Mouse (Mus musculus): ENCODE measurements around the gene 9330159F19Rik. TPM values are rescaled to one million over a fixed set of nuclear protein-coding genes. Genes with fewer than 3 reads are reported as not detected.

9330159F19Rik gene
- 2.4 and 2.5 TPM in 2 replicates for total RNA-seq (2012; rRNA removed)

DNA sequence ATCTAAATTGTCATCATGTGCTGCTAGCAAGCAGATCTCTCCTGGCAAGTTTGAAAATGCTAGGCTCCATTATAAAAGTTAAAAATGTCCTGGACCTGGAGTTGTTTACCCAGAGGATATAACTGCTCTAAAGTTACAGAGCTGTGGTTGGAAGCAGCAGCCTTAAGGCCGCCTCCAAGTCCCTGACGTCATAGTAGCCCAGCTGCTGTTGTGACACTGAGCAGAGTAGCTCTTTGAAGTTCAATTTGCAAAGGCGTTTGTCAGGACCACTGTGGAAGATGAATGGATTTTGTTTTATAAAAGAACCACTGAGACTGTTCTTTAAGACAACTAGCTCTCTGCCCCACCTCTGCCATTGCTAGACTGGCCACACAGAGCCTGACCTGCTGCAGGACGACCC is at the start of gene 9330159F19Rik:
TSS of gene 9330159F19Rik (plus strand) at position 154 of the 400 bp plus-strand sequence.
- TF ChIP-seq CHD2 (IDR thresholded peaks at IDR 0.05; ENCODE audit: low read depth, low read length) = no peak
- no peak for TF ChIP-seq MAFK (IDR thresholded peaks at IDR 0.05; ENCODE audit: insufficient read depth, low read depth, low read length)
- TF ChIP-seq HCFC1 (IDR thresholded peaks at IDR 0.05; ENCODE audit: borderline replicate concordance, insufficient read depth, low read length) = no peak
- TF ChIP-seq ZC3H11A (IDR thresholded peaks at IDR 0.05; ENCODE audit: borderline replicate concordance, low read depth, low read length) = no peak
- no peak for TF ChIP-seq ZNF384 (IDR thresholded peaks at IDR 0.05; ENCODE audit: low read depth, low read length)
- no peak within 1 kb of the TSS for H3K27ac ChIP-seq (ENCODE audit: insufficient read depth, low read depth, low read length, poor library complexity, severe bottlenecking)
- no peaks in the 10 kb centered on the region for H3K36me3 ChIP-seq (ENCODE audit: control insufficient read depth, insufficient read depth, low read length, poor library complexity, severe bottlenecking)
- H3K4me3 ChIP-seq (ENCODE audit: insufficient read depth in 1 of 2, low read depth in 1 of 2, low read length in 2 of 2, poor library complexity in 1 of 2, severe bottlenecking in 1 of 2) = no peak within 1 kb of the TSS
- H3K9ac ChIP-seq (ENCODE audit: insufficient read depth, low read depth, low read length, poor library complexity, severe bottlenecking) = no peak within 1 kb of the TSS
- no peak for DNase-seq (ENCODE audit: low read depth, low spot score)
- in situ Hi-C loops (cut with MboI; ENCODE audit: low sequenced_read_pairs in 2 of 2, unreplicated experiment in 2 of 2) = no loop called here
- no peaks in the 10 kb centered on the region for H3K4me1 ChIP-seq (ENCODE audit: control insufficient read depth in 2 of 2, insufficient read depth in 2 of 2, low read length in 2 of 2, poor library complexity in 1 of 2)
- H3K9me3 ChIP-seq (ENCODE audit: control insufficient read depth, insufficient read depth, low read depth, low read length) = no peaks in the 10 kb centered on the region

DNA sequence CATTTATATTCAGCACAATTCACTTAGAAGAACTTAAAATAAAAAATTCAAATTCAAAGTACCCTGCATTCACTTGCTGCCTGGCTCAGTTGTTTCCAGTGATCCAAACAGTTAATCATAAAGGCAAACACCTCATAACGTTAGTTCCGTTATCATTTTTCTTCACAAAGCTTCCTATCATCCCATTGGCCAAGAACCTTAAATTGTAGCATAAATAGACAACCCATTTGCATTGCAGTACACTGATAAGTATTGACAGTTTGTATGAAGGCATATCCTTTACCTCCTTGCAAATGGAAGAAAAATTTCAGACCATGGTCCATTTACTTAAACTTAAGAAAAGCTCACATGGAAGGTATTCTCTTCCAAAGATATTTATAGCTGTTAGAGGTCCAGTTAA is 49.7 kb upstream of the 9330159F19Rik start:
- TF ChIP-seq ZC3H11A (IDR thresholded peaks at IDR 0.05; ENCODE audit: borderline replicate concordance, low read depth, low read length) (no peak), MAFK (IDR thresholded peaks at IDR 0.05; ENCODE audit: insufficient read depth, low read depth, low read length) (no peak), ZNF384 (IDR thresholded peaks at IDR 0.05; ENCODE audit: low read depth, low read length) (no peak), HCFC1 (IDR thresholded peaks at IDR 0.05; ENCODE audit: borderline replicate concordance, insufficient read depth, low read length) (no peak), CHD2 (IDR thresholded peaks at IDR 0.05; ENCODE audit: low read depth, low read length) (no peak)
- no peak overlapping the region for H3K27ac ChIP-seq (ENCODE audit: insufficient read depth, low read depth, low read length, poor library complexity, severe bottlenecking)
- no peaks in the 10 kb centered on the region for H3K36me3 ChIP-seq (ENCODE audit: control insufficient read depth, insufficient read depth, low read length, poor library complexity, severe bottlenecking)

DNA sequence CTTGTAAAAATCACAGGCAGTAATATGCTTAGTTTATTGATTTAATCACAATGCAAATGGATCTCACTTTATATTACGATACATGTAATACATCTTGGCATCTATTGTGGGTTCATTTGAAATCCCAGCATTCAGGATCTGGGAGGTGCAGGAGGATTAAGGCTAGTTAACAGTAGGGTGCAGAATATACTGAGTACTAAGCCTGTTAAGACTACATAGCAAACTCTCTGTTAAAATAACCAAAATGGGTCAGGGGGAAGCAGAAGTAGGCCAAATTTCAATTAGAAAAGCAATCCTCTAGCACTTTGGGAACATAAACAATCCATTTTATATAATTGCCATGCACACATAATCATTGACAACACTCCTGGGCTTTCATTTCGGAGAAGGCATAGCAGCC is 37.6 kb upstream of the 9330159F19Rik start:
- in situ Hi-C loops (cut with MboI; ENCODE audit: low sequenced_read_pairs in 2 of 2, unreplicated experiment in 2 of 2) = no loop called here

More for the DNA sequence above, 49.7 kb upstream of the 9330159F19Rik start:
- DNase-seq (ENCODE audit: low read depth, low spot score) = no peak
- H3K9ac ChIP-seq (ENCODE audit: insufficient read depth, low read depth, low read length, poor library complexity, severe bottlenecking) = no peak overlapping the region
- in situ Hi-C loops (cut with MboI; ENCODE audit: low sequenced_read_pairs in 2 of 2, unreplicated experiment in 2 of 2) = no loop called here
- H3K9me3 ChIP-seq (ENCODE audit: control insufficient read depth, insufficient read depth, low read depth, low read length) = no peaks in the 10 kb centered on the region
- no peak overlapping the region for H3K4me3 ChIP-seq (ENCODE audit: insufficient read depth in 1 of 2, low read depth in 1 of 2, low read length in 2 of 2, poor library complexity in 1 of 2, severe bottlenecking in 1 of 2)
- H3K4me1 ChIP-seq (ENCODE audit: control insufficient read depth in 2 of 2, insufficient read depth in 2 of 2, low read length in 2 of 2, poor library complexity in 1 of 2) = no peaks in the 10 kb centered on the region

DNA sequence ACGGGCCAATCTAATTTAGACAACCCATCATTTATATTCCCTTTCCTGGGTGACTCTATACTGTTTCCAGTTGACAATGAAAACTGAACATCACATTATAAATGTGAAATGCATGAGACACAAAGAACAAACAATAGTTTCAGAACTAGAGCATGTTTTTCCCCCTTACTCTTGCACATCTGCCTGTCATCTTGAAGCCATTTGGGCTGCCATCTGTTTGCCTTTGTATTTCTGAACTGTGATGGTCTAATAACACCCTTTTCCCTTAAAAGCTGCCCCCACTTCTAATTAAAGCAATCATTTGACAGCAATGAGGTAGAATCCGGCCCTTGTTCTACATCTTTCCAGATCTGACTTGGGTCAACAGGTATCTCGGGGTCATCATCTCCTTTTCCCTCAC is 35.8 kb upstream of the 9330159F19Rik start:
- no peak overlapping the region for H3K27ac ChIP-seq (ENCODE audit: insufficient read depth, low read depth, low read length, poor library complexity, severe bottlenecking)
- H3K4me1 ChIP-seq (ENCODE audit: control insufficient read depth in 2 of 2, insufficient read depth in 2 of 2, low read length in 2 of 2, poor library complexity in 1 of 2) = no peaks in the 10 kb centered on the region
- no peak for DNase-seq (ENCODE audit: low read depth, low spot score)
- no peak overlapping the region for H3K4me3 ChIP-seq (ENCODE audit: insufficient read depth in 1 of 2, low read depth in 1 of 2, low read length in 2 of 2, poor library complexity in 1 of 2, severe bottlenecking in 1 of 2)
- in situ Hi-C loops (cut with MboI; ENCODE audit: low sequenced_read_pairs in 2 of 2, unreplicated experiment in 2 of 2) = no loop called here
- no peaks in the 10 kb centered on the region; the same call in 1 of the 2 replicates for H3K36me3 ChIP-seq (ENCODE audit: control insufficient read depth, insufficient read depth, low read length, poor library complexity, severe bottlenecking)
- H3K9me3 ChIP-seq (ENCODE audit: control insufficient read depth, insufficient read depth, low read depth, low read length) = no peaks in the 10 kb centered on the region
- TF ChIP-seq CHD2 (IDR thresholded peaks at IDR 0.05; ENCODE audit: low read depth, low read length) (no peak), ZNF384 (IDR thresholded peaks at IDR 0.05; ENCODE audit: low read depth, low read length) (no peak), HCFC1 (IDR thresholded peaks at IDR 0.05; ENCODE audit: borderline replicate concordance, insufficient read depth, low read length) (no peak), ZC3H11A (IDR thresholded peaks at IDR 0.05; ENCODE audit: borderline replicate concordance, low read depth, low read length) (no peak)
- no peak overlapping the region for H3K9ac ChIP-seq (ENCODE audit: insufficient read depth, low read depth, low read length, poor library complexity, severe bottlenecking)

More for the DNA sequence above, 37.6 kb upstream of the 9330159F19Rik start:
- H3K36me3 ChIP-seq (ENCODE audit: control insufficient read depth, insufficient read depth, low read length, poor library complexity, severe bottlenecking) = no peaks in the 10 kb centered on the region; the same call in 1 of the 2 replicates
- no peaks in the 10 kb centered on the region for H3K9me3 ChIP-seq (ENCODE audit: control insufficient read depth, insufficient read depth, low read depth, low read length)
- no peaks in the 10 kb centered on the region for H3K4me1 ChIP-seq (ENCODE audit: control insufficient read depth in 2 of 2, insufficient read depth in 2 of 2, low read length in 2 of 2, poor library complexity in 1 of 2)
- no peak for DNase-seq (ENCODE audit: low read depth, low spot score)
- no peak overlapping the region for H3K9ac ChIP-seq (ENCODE audit: insufficient read depth, low read depth, low read length, poor library complexity, severe bottlenecking)
- H3K27ac ChIP-seq (ENCODE audit: insufficient read depth, low read depth, low read length, poor library complexity, severe bottlenecking) = no peak overlapping the region
- TF ChIP-seq ZNF384 (IDR thresholded peaks at IDR 0.05; ENCODE audit: low read depth, low read length) = no peak
- TF ChIP-seq MAFK (IDR thresholded peaks at IDR 0.05; ENCODE audit: insufficient read depth, low read depth, low read length) = no peak
- no peak for TF ChIP-seq CHD2 (IDR thresholded peaks at IDR 0.05; ENCODE audit: low read depth, low read length)
- no peak for TF ChIP-seq ZC3H11A (IDR thresholded peaks at IDR 0.05; ENCODE audit: borderline replicate concordance, low read depth, low read length)
- TF ChIP-seq HCFC1 (IDR thresholded peaks at IDR 0.05; ENCODE audit: borderline replicate concordance, insufficient read depth, low read length) = no peak
- H3K4me3 ChIP-seq (ENCODE audit: insufficient read depth in 1 of 2, low read depth in 1 of 2, low read length in 2 of 2, poor library complexity in 1 of 2, severe bottlenecking in 1 of 2) = no peak overlapping the region

DNA sequence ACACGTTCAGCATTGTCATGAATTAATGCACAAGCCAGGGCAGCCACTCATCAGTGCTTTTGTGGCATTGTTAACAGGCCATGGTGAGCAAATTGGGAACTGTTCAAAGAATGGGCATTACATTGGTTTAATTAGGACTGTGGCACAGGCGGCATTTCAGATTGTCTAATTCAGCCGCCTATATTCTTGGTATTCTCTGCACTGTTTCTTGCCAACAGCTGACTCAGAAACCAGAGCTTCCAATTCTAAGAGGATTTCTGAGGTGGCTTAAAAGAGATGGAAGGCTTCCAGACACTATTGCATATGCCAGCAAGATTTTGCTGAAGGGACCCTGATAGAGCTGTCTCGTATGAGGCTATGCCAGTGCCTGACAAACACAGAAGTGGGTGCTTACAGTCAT is 34.5 kb upstream of the 9330159F19Rik start:
- Histone ChIP-seq H3K9ac (ENCODE audit: insufficient read depth, low read depth, low read length, poor library complexity, severe bottlenecking) (no peak overlapping the region), H3K4me1 (ENCODE audit: control insufficient read depth in 2 of 2, insufficient read depth in 2 of 2, low read length in 2 of 2, poor library complexity in 1 of 2) (no peaks in the 10 kb centered on the region), H3K4me3 (ENCODE audit: insufficient read depth in 1 of 2, low read depth in 1 of 2, low read length in 2 of 2, poor library complexity in 1 of 2, severe bottlenecking in 1 of 2) (no peak overlapping the region), H3K36me3 (ENCODE audit: control insufficient read depth, insufficient read depth, low read length, poor library complexity, severe bottlenecking) (no peaks in the 10 kb centered on the region; the same call in 1 of the 2 replicates), H3K27ac (ENCODE audit: insufficient read depth, low read depth, low read length, poor library complexity, severe bottlenecking) (no peak overlapping the region), H3K9me3 (ENCODE audit: control insufficient read depth, insufficient read depth, low read depth, low read length) (no peaks in the 10 kb centered on the region)
- in situ Hi-C loops (cut with MboI; ENCODE audit: low sequenced_read_pairs in 2 of 2, unreplicated experiment in 2 of 2) = no loop called here
- DNase-seq (ENCODE audit: low read depth, low spot score) = no peak
- TF ChIP-seq MAFK (IDR thresholded peaks at IDR 0.05; ENCODE audit: insufficient read depth, low read depth, low read length) = no peak
- no peak for TF ChIP-seq ZNF384 (IDR thresholded peaks at IDR 0.05; ENCODE audit: low read depth, low read length)
- no peak for TF ChIP-seq ZC3H11A (IDR thresholded peaks at IDR 0.05; ENCODE audit: borderline replicate concordance, low read depth, low read length)
- no peak for TF ChIP-seq CHD2 (IDR thresholded peaks at IDR 0.05; ENCODE audit: low read depth, low read length)
- TF ChIP-seq HCFC1 (IDR thresholded peaks at IDR 0.05; ENCODE audit: borderline replicate concordance, insufficient read depth, low read length) = no peak
